Mouse (Mus musculus) bone marrow, adult 2 months (tissue): ENCODE results near the gene Tmem167b. TPM values are rescaled to one million over a fixed set of nuclear protein-coding genes. Genes with fewer than 3 reads are reported as not detected.

ENCODE experiments used
- H3K27ac ChIP-seq: fragments of 200-500 bp; 2 replicates; pipeline ENCODE4 v1.5.1; 2012; ENCODE audit warnings: low read depth, mild to moderate bottlenecking, control low read depth, inconsistent platforms, low read length; ENCODE audit not compliant: control insufficient read depth, poor library complexity, insufficient read depth
- H3K4me1 ChIP-seq: fragments of 200-500 bp; 2 replicates; pipeline ENCODE4 v1.6.1; 2011; ENCODE audit warnings: low read length; ENCODE audit not compliant: control insufficient read depth, insufficient read depth
- H3K4me3 ChIP-seq: fragments of 200-500 bp; replicated peaks from 2 replicates; pipeline ENCODE3; 2011; ENCODE audit warnings: mild to moderate bottlenecking, low read depth, low read length, control low read depth; ENCODE audit not compliant: control insufficient read depth
- CTCF ChIP-seq: fragments of 200-500 bp; IDR thresholded peaks from 2 replicates; pipeline ENCODE4 v1.5.1; 2011; ENCODE audit warnings: low read length, control low read depth; ENCODE audit not compliant: control insufficient read depth, insufficient read depth
- POLR2A ChIP-seq: fragments of 200-500 bp; IDR thresholded peaks from 2 replicates; pipeline ENCODE4 v1.6.1; 2011; ENCODE audit warnings: low read depth, mild to moderate bottlenecking, control low read depth, low read length, borderline replicate concordance; ENCODE audit not compliant: control insufficient read depth
- WGBS: fragments of 180-500 bp; shearing (Covaris S2); methylation state at CpG from one replicate; pipeline ENCODE4 v1.1.7; 2018; 5-methylcytosine and 5-hydroxymethylcytosine counted together
- polyA plus RNA-seq: library from polyadenylated mRNA; stranded (reverse); fragments of >200 nt; gene quantifications from 2 replicates; pipeline ENCODE4 v1.2.4, GENCODE M21; 2011; ENCODE audit warnings: low replicate concordance; ENCODE audit not compliant: missing spikeins, insufficient read depth, insufficient read length

Tmem167b gene
- polyA plus RNA-seq, 1 experiment, result 20.8 TPM

DNA sequence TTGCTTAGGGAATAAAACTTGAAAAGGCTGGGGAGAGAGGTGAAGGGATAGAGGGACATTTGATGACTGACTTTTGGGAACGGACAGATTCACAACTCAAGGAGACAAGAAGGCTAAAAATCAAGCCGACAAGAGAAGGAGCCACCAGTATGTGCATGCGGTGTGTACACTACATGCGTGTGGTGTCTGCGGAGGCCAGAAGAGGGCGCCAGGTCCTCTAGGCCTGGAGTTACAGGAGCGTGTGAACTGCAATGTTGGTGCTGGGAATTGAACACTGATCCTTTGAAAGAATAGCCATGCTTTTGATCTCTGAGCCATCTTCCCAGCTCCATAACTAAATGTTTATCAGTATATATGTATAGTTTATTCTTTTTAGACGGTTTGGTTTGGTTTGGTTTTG lies 33.8 kb downstream of the Tmem167b start:
- Histone ChIP-seq H3K4me3 (no peak overlapping the region), H3K4me1 (no peaks in the 10 kb centered on the region), H3K27ac (no peak overlapping the region)
- TF ChIP-seq CTCF (no peak), POLR2A (no peak)
- whole genome bisulfite sequencing, result 87% methylated on average over 8 of the region's 8 CpGs

DNA sequence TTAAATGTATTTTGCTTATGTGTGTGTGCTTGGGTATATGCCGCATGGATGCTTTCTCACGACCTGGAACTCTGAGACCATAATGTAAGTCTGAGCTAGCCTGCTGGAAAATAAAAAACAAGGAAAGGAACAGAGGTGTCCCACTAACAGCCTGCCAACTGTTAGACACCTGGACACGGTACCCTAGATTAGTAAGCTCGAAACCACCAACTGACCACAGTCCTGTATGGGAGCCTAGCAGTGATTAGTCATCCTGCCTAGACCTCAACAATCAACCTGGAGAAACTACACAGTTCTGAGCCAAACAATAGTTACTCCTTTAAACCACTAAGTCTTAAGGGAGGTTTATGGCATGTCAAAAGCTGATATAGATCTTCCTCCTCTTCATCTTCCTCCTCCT lies 38.9 kb downstream of the Tmem167b start:
- Histone ChIP-seq H3K27ac (no peak overlapping the region), H3K4me1 (no peaks in the 10 kb centered on the region), H3K4me3 (no peak overlapping the region)
- TF ChIP-seq POLR2A (no peak), CTCF (no peak)
- 57% methylated on average over 4 of the region's 4 CpGs for WGBS

DNA sequence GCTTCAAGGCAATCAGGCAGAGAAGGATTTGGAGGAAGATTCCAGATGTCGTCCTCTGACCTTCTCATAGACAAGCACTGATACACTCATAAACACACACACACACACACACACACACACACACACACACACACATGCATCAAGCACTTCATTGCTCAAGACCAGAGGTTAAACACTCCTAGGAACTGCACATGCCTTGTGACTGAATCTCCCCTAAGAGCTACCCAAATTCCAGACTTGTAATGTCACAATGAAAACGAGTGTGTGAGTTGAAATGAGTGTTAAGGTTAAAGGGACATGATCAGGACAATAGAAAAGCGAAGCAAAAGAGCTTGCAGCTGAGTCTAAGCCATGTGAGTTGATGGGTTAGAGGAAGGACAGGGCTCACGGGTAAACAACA lies 44.0 kb downstream of the Tmem167b start:
- no peak overlapping the region for H3K4me3 ChIP-seq
- TF ChIP-seq POLR2A, result no peak
- no peaks in the 10 kb centered on the region for H3K4me1 ChIP-seq
- H3K27ac ChIP-seq, result no peak overlapping the region
- WGBS, result 67% methylated on average over 4 of the region's 4 CpGs

DNA sequence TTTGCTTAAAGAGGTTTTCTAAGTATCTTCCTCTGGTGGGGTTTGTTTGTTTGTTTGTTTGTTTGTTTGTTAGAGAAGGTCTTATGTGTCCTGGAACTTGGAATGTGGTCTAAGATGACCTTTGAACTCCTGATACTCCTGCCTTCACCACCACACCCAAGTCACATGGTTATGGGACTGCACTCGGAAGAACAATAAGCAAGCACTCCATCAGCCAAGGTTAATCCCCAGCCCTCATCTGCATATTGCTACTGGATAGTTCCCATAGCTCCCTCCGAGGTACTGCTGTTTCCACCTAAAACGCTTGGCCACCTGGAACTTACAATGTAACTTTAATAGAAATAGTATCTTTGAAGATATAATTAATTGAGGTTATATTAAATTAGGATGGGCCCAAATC lies 48.8 kb downstream of the Tmem167b start:
- WGBS, result 78% methylated on average over 3 of the region's 3 CpGs
- Histone ChIP-seq H3K4me1 (peaks cover 2% of the 10 kb centered on the region), H3K4me3 (no peak overlapping the region), H3K27ac (no peak overlapping the region)
- TF ChIP-seq CTCF, result no peak
- TF ChIP-seq POLR2A, result no peak

DNA sequence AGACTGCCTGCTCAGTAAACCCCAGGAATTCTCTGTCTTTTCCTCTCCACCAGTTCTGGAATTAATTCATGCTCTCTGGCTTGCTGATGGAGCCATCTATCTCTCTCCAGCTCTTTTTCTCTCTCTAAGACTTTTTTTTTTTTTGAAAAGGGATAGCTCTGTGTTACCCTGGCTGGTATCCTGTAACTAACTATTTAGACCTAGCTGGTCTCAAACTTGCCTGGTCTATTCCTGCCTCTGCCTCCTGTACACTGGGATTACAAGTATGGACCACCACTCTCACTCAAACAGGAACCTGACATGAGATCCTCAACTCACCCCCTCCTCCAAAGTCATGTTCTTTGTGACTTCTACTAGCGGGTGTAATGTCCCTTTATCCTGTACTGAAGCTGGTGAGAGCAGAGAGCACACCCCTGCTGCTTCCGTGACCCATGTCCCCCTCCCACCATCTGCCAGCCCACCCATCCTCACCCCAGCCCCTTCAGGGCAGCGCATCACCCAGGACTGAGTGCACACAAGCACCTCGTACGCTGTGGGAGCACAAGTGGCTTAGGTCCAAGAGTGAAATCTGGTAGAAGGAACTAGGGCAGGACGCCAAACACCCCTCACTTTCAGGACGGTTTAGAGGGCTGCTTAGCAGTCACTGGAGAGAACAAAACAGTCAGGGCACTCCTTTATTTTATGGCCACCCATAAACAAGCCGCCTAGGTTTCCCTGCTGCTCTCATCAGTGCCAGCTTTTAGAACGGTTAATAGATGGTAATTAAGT lies 51.4 kb downstream of the Tmem167b start:
- TF ChIP-seq CTCF (no peak), POLR2A (no peak)
- Histone ChIP-seq H3K4me3 (no peak overlapping the region), H3K27ac (no peak overlapping the region), H3K4me1 (peaks cover 2% of the 10 kb centered on the region)
- WGBS, result 35% methylated on average over 9 of the region's 9 CpGs

DNA sequence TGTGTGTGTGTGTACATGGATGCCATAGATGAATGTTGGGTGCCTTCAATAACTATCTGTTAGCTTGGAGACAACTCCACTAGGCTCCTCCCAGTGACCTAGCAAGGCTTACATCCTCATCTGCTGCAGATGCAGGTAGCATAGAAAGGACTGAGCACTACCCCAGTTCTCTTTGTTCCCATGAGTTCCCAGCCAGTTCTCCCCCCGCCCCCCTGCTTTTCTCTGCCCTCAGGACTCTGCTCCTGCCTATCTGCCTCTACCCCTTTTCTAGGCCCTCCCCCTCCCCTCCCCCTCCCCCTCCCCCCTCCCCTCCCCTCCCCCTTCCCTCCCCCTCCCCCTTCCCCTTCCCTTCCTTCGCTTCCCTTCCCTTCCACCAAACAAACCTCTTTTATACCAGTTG lies 52.1 kb downstream of the Tmem167b start:
- WGBS, result 82% methylated on average over 2 of the region's 2 CpGs
- Histone ChIP-seq H3K27ac (no peak overlapping the region), H3K4me3 (no peak overlapping the region), H3K4me1 (peaks cover 2% of the 10 kb centered on the region)
- TF ChIP-seq CTCF (no peak), POLR2A (no peak)

DNA sequence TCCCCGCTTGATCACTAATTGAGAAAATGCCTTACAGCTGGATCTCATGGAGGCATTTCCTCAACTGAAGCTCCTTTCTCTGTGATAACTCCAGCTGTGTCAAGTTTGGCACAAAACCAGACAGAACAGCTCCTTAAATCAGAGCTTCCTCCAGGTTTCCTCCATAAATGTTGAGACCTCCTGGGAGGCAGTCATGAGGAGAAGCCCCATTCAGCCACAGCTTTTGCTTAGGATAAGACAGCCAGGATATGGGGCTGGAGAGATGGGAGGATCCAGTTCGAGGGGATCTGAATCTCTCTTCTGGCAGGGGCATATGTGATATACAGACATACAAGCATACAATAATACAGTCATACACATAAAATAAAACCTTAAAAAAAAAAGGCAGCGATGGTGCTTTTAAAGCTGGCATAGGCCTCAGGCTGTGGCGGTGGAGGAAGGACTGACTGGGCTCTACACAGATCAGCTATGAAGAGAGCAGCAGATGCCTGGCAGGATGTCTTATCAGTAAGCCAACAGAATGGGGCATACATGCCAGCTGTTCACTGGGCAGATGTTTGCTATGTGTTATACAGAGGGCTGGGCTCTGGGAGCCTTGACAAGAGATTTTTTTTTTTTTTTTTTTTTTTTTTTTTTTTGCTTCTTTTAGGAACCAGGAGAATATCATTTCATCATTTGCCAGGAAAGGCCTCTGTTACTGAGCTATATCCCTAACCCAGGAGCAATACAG lies 53.4 kb downstream of the Tmem167b start:
- Histone ChIP-seq H3K4me3 (no peak overlapping the region), H3K4me1 (peaks cover 2% of the 10 kb centered on the region), H3K27ac (no peak overlapping the region)
- TF ChIP-seq POLR2A, result no peak
- no peak for TF ChIP-seq CTCF
- WGBS, result 66% methylated on average over 4 of the region's 4 CpGs

Other genes with a start within 250 kb of the Tmem167b start
- gene Mybphl, start 197.6 kb downstream of the Tmem167b start, polyA plus RNA-seq, result not detected in 2 replicates
- gene Psrc1, start 178.6 kb downstream of the Tmem167b start, polyA plus RNA-seq, result 15.9 and 43.2 TPM in 2 replicates
- gene Celsr2, start 146.9 kb downstream of the Tmem167b start, polyA plus RNA-seq, result 0.75 and 1.5 TPM in 2 replicates
- 43.5 and 69.1 TPM in 2 replicates for gene Sars, start 117.3 kb downstream of the Tmem167b start, polyA plus RNA-seq
- not detected in 2 replicates for gene 1700013F07Rik, start 28.3 kb downstream of the Tmem167b start, polyA plus RNA-seq
- not detected in 2 replicates for gene 5330417C22Rik, start 25.9 kb downstream of the Tmem167b start, polyA plus RNA-seq
- gene Taf13, start 9.2 kb upstream of the Tmem167b start, polyA plus RNA-seq, result 9.1 and 14.8 TPM in 2 replicates
- 1.3 and 3.9 TPM in 2 replicates for gene Wdr47, start 28.8 kb upstream of the Tmem167b start, polyA plus RNA-seq
- gene Clcc1, start 91.4 kb upstream of the Tmem167b start, polyA plus RNA-seq, result 8.8 and 14.3 TPM in 2 replicates
- 20.9 and 26.1 TPM in 2 replicates for gene Gpsm2, start 159.8 kb upstream of the Tmem167b start, polyA plus RNA-seq
- 1.3 and 2.2 TPM in 2 replicates for gene Aknad1, start 177.2 kb upstream of the Tmem167b start, polyA plus RNA-seq